Mouse (Mus musculus): ENCODE results near the gene Eef1akmt3. TPM values are rescaled to one million over a fixed set of nuclear protein-coding genes. Genes with fewer than 3 reads are reported as not detected.

Gene Eef1akmt3
- polyA plus RNA-seq, 1 experiment from 2014 or later, result 0.36 TPM

- Histone ChIP-seq H3K4me1 (replicated peaks; ENCODE audit: control insufficient read depth, insufficient read depth, low read length) (peaks cover 10% of the 10 kb centered on the region), H3K36me3 (ENCODE audit: control insufficient read depth, insufficient read depth, low read length) (peaks cover 2% of the 10 kb centered on the region; the same call in 1 of the 2 replicates), H3K27ac (ENCODE audit: low read length) (peak overlapping the region; percentile 62; the same call in 1 of the 2 replicates), H3K9ac (ENCODE audit: low read length) (peak overlapping the region; percentile 69), H3K4me2 (ENCODE audit: low read depth, low read length) (peak overlapping the region; percentile 84), H3K9me3 (ENCODE audit: control insufficient read depth, low read length) (no peaks in the 10 kb centered on the region), H3K27me3 (ENCODE audit: control insufficient read depth, insufficient read depth, low read depth, low read length) (peaks cover 3% of the 10 kb centered on the region), H3K4me3 (ENCODE audit: low read length) (peak overlapping the region; percentile 90)
- no peak for ATAC-seq (ENCODE audit: low read depth)
- 4% methylated on average over 5 of the region's 5 CpGs for WGBS
Measured at GRCm38 (mm10) chr10:127042468-127043115, 1.3 kb upstream of the Eef1akmt3 start.

GRCm38 (mm10) chr10:127041774-127042338, 543 bp upstream of the Eef1akmt3 start:
- peaks cover 2% of the 10 kb centered on the region; the same call in 1 of the 2 replicates for H3K36me3 ChIP-seq (ENCODE audit: control insufficient read depth, insufficient read depth, low read length)
- H3K4me1 ChIP-seq (replicated peaks; ENCODE audit: control insufficient read depth, insufficient read depth, low read length), result peaks cover 10% of the 10 kb centered on the region
- H3K9me3 ChIP-seq (ENCODE audit: control insufficient read depth, low read length), result no peaks in the 10 kb centered on the region
- H3K27ac ChIP-seq (ENCODE audit: low read length), result peak overlapping the region; percentile 62; the same call in 1 of the 2 replicates
- H3K9ac ChIP-seq (ENCODE audit: low read length), result peak overlapping the region; percentile 69
- H3K27me3 ChIP-seq (ENCODE audit: control insufficient read depth, insufficient read depth, low read depth, low read length), result no peaks in the 10 kb centered on the region; the same call in 1 of the 2 replicates
- peak overlapping the region; percentile 90 for H3K4me3 ChIP-seq (ENCODE audit: low read length)
- WGBS, result under 1% methylated on average over 44 of the region's 44 CpGs
- peak overlapping the region; percentile 84 for H3K4me2 ChIP-seq (ENCODE audit: low read depth, low read length)
- ATAC-seq (ENCODE audit: low read depth), result peak; percentile 91

GRCm38 (mm10) chr10:127040569-127041214, 621 bp downstream of the Eef1akmt3 start:
- Histone ChIP-seq H3K9ac (ENCODE audit: low read length) (peak overlapping the region; percentile 69), H3K4me1 (replicated peaks; ENCODE audit: control insufficient read depth, insufficient read depth, low read length) (peaks cover 10% of the 10 kb centered on the region), H3K4me3 (ENCODE audit: low read length) (peak overlapping the region; percentile 90), H3K9me3 (ENCODE audit: control insufficient read depth, low read length) (no peaks in the 10 kb centered on the region), H3K27me3 (ENCODE audit: control insufficient read depth, insufficient read depth, low read depth, low read length) (no peaks in the 10 kb centered on the region; the same call in 1 of the 2 replicates), H3K27ac (ENCODE audit: low read length) (no peak overlapping the region), H3K4me2 (ENCODE audit: low read depth, low read length) (peak overlapping the region; percentile 84), H3K36me3 (ENCODE audit: control insufficient read depth, insufficient read depth, low read length) (no peaks in the 10 kb centered on the region; the same call in 1 of the 2 replicates)
- under 1% methylated on average over 20 of the region's 20 CpGs for WGBS
- peak; percentile 17; the same call in 1 of the 2 replicates for ATAC-seq (ENCODE audit: low read depth)

GRCm38 (mm10) chr10:127037641-127038040, 3.7 kb downstream of the Eef1akmt3 start:
- Histone ChIP-seq H3K4me3 (ENCODE audit: low read length) (no peak overlapping the region), H3K9me3 (ENCODE audit: control insufficient read depth, low read length) (no peaks in the 10 kb centered on the region), H3K4me1 (replicated peaks; ENCODE audit: control insufficient read depth, insufficient read depth, low read length) (peaks cover 6% of the 10 kb centered on the region), H3K27me3 (ENCODE audit: control insufficient read depth, insufficient read depth, low read depth, low read length) (no peaks in the 10 kb centered on the region; the same call in 1 of the 2 replicates), H3K4me2 (ENCODE audit: low read depth, low read length) (no peak overlapping the region), H3K36me3 (ENCODE audit: control insufficient read depth, insufficient read depth, low read length) (no peaks in the 10 kb centered on the region), H3K27ac (ENCODE audit: low read length) (no peak overlapping the region), H3K9ac (ENCODE audit: low read length) (no peak overlapping the region)
- ATAC-seq (ENCODE audit: low read depth), result no peak
- 76% methylated on average over 12 of the region's 12 CpGs for WGBS

GRCm38 (mm10) chr10:127036273-127036672, 5.0 kb downstream of the Eef1akmt3 start:
- no peaks in the 10 kb centered on the region; the same call in 1 of the 2 replicates for H3K27me3 ChIP-seq (ENCODE audit: control insufficient read depth, insufficient read depth, low read depth, low read length)
- no peak overlapping the region for H3K4me2 ChIP-seq (ENCODE audit: low read depth, low read length)
- ATAC-seq (ENCODE audit: low read depth), result no peak
- WGBS, result 74% methylated on average over 12 of the region's 12 CpGs
- 0 out of 2 replicates have a peak, but pooled peaks cover 2% of the 10 kb centered on the region for H3K4me1 ChIP-seq (replicated peaks; ENCODE audit: control insufficient read depth, insufficient read depth, low read length)
- no peaks in the 10 kb centered on the region for H3K9me3 ChIP-seq (ENCODE audit: control insufficient read depth, low read length)
- no peak overlapping the region for H3K27ac ChIP-seq (ENCODE audit: low read length)
- no peaks in the 10 kb centered on the region for H3K36me3 ChIP-seq (ENCODE audit: control insufficient read depth, insufficient read depth, low read length)
- no peak overlapping the region for H3K9ac ChIP-seq (ENCODE audit: low read length)
- H3K4me3 ChIP-seq (ENCODE audit: low read length), result no peak overlapping the region

- no peak for ATAC-seq (ENCODE audit: low read depth)
- 75% methylated on average over 8 of the region's 8 CpGs for WGBS
Measured at GRCm38 (mm10) chr10:127033301-127033741, 8.0 kb downstream of the Eef1akmt3 start.

GRCm38 (mm10) chr10:127030336-127031296, 10.7 kb downstream of the Eef1akmt3 start, which contains the start of gene Tsfm:
Tsfm (minus strand) TSS chr10:127030840.
- H3K9me3 ChIP-seq (ENCODE audit: control insufficient read depth, low read length), result no peaks in the 10 kb centered on the region
- H3K27me3 ChIP-seq (ENCODE audit: control insufficient read depth, insufficient read depth, low read depth, low read length), result no peaks in the 10 kb centered on the region
- no peaks in the 10 kb centered on the region; the same call in 1 of the 2 replicates for H3K4me1 ChIP-seq (replicated peaks; ENCODE audit: control insufficient read depth, insufficient read depth, low read length)
- 5% methylated on average over 56 of the region's 56 CpGs for WGBS
- H3K9ac ChIP-seq (ENCODE audit: low read length), result peak within 1 kb of the TSS; percentile 91
- peak within 1 kb of the TSS; percentile 74 for H3K27ac ChIP-seq (ENCODE audit: low read length)
- peak within 1 kb of the TSS; percentile 71 for H3K4me2 ChIP-seq (ENCODE audit: low read depth, low read length)
- peak within 1 kb of the TSS; percentile 90 for H3K4me3 ChIP-seq (ENCODE audit: low read length)
- ATAC-seq (ENCODE audit: low read depth), result peak; percentile 92
- H3K36me3 ChIP-seq (ENCODE audit: control insufficient read depth, insufficient read depth, low read length), result peaks cover 15% of the 10 kb centered on the region

More at GRCm38 (mm10) chr10:127033301-127033741, 8.0 kb downstream of the Eef1akmt3 start:
- H3K27me3 ChIP-seq (ENCODE audit: control insufficient read depth, insufficient read depth, low read depth, low read length), result no peaks in the 10 kb centered on the region; the same call in 1 of the 2 replicates
- H3K4me2 ChIP-seq (ENCODE audit: low read depth, low read length), result no peak overlapping the region
- no peak overlapping the region for H3K27ac ChIP-seq (ENCODE audit: low read length)
- no peak overlapping the region for H3K9ac ChIP-seq (ENCODE audit: low read length)
- no peak overlapping the region for H3K4me3 ChIP-seq (ENCODE audit: low read length)
- peaks cover 3% of the 10 kb centered on the region; the same call in 1 of the 2 replicates for H3K36me3 ChIP-seq (ENCODE audit: control insufficient read depth, insufficient read depth, low read length)
- H3K9me3 ChIP-seq (ENCODE audit: control insufficient read depth, low read length), result no peaks in the 10 kb centered on the region
- no peaks in the 10 kb centered on the region; the same call in 1 of the 2 replicates for H3K4me1 ChIP-seq (replicated peaks; ENCODE audit: control insufficient read depth, insufficient read depth, low read length)

GRCm38 (mm10) chr10:127018422-127018821, 22.9 kb downstream of the Eef1akmt3 start:
- 76% methylated on average over 16 of the region's 16 CpGs for WGBS
- H3K27ac ChIP-seq (ENCODE audit: low read length), result no peak overlapping the region
- peaks cover 6% of the 10 kb centered on the region for H3K36me3 ChIP-seq (ENCODE audit: control insufficient read depth, insufficient read depth, low read length)
- H3K9me3 ChIP-seq (ENCODE audit: control insufficient read depth, low read length), result no peaks in the 10 kb centered on the region
- H3K4me3 ChIP-seq (ENCODE audit: low read length), result no peak overlapping the region
- no peaks in the 10 kb centered on the region for H3K4me1 ChIP-seq (replicated peaks; ENCODE audit: control insufficient read depth, insufficient read depth, low read length)
- H3K27me3 ChIP-seq (ENCODE audit: control insufficient read depth, insufficient read depth, low read depth, low read length), result no peaks in the 10 kb centered on the region
- H3K9ac ChIP-seq (ENCODE audit: low read length), result no peak overlapping the region
- ATAC-seq (ENCODE audit: low read depth), result no peak
- H3K4me2 ChIP-seq (ENCODE audit: low read depth, low read length), result no peak overlapping the region

Data from lung, embryonic 16.5 days (tissue).